Mouse (Mus musculus): ENCODE results near the gene Efcab6.

The Efcab6 gene

DNA sequence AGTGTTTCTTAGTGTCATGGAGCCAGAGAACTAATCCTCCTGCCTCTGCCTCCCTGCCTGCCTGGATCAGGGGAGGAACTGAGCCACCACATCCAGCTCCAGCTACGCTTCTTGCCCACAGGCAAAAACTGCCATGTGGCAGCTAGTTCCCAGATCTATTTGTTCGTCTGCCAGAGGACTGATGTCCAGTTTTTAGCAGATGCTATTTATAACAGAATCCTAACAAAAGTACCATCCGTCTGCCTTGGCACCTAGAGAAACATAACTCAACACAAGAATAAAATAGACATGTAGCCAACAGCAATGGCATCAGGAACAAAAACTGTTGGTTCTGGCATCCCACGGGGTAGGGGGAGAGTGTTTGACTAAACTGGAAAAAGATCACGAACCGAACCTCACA, 6.3 kb downstream of the Efcab6 start:
- DNase-seq (ENCODE audit: low read depth, low spot score) = no peak

DNA sequence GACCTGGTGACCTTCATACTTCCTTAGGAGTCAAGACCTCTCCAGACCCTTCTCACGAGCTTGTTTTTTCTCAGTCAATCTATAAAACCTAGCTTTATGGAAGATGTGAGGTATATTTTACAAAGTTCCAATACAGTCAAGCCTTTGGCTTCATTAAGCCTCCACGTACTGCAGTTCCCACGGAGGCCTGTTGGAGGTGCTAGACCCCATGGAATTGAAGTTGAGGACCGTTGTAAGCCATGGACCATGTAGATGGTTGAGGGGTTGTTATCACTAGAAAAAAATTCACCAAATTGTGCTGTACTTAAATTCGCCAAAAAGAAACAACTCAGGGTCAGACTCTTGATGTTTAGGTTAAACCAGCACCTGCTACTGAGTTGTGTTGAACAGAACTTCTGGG, 9.1 kb downstream of the Efcab6 start:
- DNase-seq (ENCODE audit: low read depth, low spot score) = no peak

GRCm38 (mm10) chr15:84053859-84054258, 11.3 kb downstream of the Efcab6 start:
- peak; percentile 66 for DNase-seq (ENCODE audit: low read depth, low spot score)

DNA sequence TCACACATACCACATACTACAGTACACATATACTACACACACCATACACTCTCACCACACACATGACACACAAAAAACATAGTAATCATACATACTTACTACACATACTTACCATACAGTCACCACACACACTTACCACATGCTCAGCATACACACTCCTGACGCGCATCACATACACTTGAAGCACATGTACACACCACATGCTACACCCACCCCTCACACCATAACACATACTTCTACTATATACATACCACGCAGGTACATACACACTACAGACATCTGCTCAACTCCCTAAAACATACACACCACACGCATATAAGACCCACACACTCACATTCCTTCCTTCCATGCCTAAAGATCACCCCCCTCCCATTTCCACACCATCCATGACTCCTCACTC, 11.9 kb downstream of the Efcab6 start:
- no peak for DNase-seq (ENCODE audit: low read depth, low spot score)

- no peak for DNase-seq (ENCODE audit: low read depth, low spot score)
These were observed 12.8 kb downstream of the Efcab6 start for GRCm38 (mm10) chr15:84052390-84052789.

- DNase-seq (ENCODE audit: low read depth, low spot score) = no peak
These were observed 15.6 kb downstream of the Efcab6 start for GRCm38 (mm10) chr15:84049570-84049969.

- DNase-seq (ENCODE audit: low read depth, low spot score) = no peak
These were observed 19.6 kb downstream of the Efcab6 start for GRCm38 (mm10) chr15:84045562-84045961.

DNA sequence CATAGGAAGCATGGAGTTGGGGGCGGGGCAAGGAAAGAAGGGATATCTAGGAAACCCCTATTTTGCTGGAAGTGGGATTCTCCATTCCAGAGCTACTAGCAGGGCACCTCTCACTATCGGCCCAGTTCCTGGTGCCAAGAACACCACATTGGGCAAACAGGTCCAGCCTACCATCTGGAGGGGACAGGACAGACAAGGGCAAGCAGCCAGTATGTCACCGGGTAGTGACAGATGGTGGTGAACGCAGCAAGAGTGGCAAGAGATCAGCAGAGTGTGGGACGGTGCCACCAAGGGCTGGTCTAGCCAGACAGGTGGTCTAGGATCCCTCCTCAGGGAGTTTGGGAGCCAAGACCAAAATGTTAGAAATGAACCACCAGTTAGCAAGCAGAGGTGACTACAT, 28.1 kb downstream of the Efcab6 start:
- DNase-seq (ENCODE audit: low read depth, low spot score) = no peak

GRCm38 (mm10) chr15:84025651-84026050, 39.5 kb downstream of the Efcab6 start:
- no peak for DNase-seq (ENCODE audit: low read depth, low spot score)

GRCm38 (mm10) chr15:84024851-84025250, 40.3 kb downstream of the Efcab6 start:
- DNase-seq (ENCODE audit: low read depth, low spot score) = no peak

GRCm38 (mm10) chr15:84009366-84010083, 55.7 kb downstream of the Efcab6 start:
- DNase-seq (ENCODE audit: low read depth, low spot score) = no peak

DNA sequence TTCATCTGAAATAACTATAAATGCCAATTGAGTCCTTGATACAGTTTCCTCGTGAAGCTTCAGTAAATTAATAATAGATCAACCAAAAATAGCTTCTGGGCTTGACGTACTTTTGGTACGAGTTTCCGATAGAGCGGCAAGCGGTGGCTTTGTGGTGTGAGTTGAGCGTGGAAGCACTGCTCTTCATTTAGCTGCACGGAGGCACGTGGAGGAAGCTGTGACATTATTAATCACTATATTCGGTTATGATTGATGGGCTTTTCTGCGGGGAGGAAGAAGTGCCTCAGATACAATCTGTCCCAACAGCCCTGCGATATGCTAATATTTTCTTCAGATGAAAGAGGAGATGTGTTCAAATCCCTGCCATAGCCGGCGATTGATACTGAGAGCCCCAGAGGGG, 60.9 kb downstream of the Efcab6 start:
- no peak for DNase-seq (ENCODE audit: low read depth, low spot score)

- DNase-seq (ENCODE audit: low read depth, low spot score) = no peak
These were observed 66.1 kb downstream of the Efcab6 start for GRCm38 (mm10) chr15:83999071-83999470.

GRCm38 (mm10) chr15:83998586-83998985, 66.6 kb downstream of the Efcab6 start:
- no peak for DNase-seq (ENCODE audit: low read depth, low spot score)

DNA sequence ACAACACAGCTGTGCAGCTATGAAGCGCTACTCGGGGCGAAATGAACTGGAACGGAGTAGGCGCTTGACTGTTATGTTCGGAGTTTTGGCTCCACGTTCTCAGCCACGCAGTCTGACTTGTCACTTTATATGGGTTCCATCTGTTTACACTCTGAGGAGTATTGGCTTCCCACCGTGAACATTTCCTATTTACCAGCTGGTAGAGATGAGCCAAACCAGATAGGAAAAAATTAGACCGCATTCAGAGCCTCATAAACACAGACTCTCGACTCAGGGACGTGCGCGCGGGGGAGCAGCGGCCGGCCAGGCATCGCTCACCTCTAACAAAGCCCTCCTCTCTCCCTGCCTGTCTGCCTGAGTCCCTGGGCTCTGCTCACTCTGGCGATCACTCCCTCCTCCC, 67.1 kb downstream of the Efcab6 start:
- no peak for DNase-seq (ENCODE audit: low read depth, low spot score)

- no peak for DNase-seq (ENCODE audit: low read depth, low spot score)
These were observed 67.6 kb downstream of the Efcab6 start for GRCm38 (mm10) chr15:83997550-83997949.

DNA sequence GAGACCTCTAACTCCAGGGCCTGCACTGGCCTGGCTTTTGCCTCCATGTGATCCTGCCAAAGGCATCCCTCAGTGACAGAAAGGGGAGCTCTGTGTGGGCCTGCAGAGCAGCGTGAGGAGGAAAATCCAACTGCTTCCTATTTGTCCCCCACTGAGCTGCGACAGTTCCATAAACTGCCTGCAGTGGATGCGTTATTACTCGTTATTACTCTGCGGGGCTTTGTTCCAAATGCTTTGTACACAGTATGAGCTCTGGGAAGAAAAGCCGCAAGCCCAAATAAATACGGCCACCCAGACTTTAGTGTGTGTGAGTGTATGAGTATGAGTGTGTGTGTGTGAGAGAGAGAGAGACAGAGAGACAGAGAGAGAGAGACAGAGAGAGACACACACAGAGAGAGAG, 68.3 kb downstream of the Efcab6 start:
- no peak for DNase-seq (ENCODE audit: low read depth, low spot score)

- DNase-seq (ENCODE audit: low read depth, low spot score) = no peak
These were observed 73.0 kb downstream of the Efcab6 start for GRCm38 (mm10) chr15:83992191-83992590.

DNA sequence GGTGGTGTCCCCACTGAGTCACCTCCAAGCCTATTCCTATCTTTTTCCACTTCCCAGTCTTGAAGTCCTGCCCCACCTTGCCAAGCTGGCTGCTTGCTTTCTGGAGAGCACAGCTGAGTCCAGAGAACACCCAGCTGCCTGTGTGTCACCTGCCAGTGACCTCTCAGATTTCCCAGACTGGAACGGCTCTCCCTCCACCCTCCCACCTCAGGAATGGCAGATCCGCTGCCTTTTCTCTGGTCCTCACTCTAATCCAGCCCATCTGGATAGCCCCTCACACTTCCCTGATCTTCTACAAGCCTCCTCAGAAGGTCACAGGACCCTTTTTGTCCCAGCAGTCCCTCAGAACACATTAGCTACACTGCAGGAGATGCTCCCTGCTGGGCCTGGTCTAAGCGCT, 73.7 kb downstream of the Efcab6 start:
- DNase-seq (ENCODE audit: low read depth, low spot score) = no peak

GRCm38 (mm10) chr15:83989241-83989640, 75.9 kb downstream of the Efcab6 start:
- no peak for DNase-seq (ENCODE audit: low read depth, low spot score)

- no peak for DNase-seq (ENCODE audit: low read depth, low spot score)
These were observed 77.1 kb downstream of the Efcab6 start for GRCm38 (mm10) chr15:83988087-83988486.

DNA sequence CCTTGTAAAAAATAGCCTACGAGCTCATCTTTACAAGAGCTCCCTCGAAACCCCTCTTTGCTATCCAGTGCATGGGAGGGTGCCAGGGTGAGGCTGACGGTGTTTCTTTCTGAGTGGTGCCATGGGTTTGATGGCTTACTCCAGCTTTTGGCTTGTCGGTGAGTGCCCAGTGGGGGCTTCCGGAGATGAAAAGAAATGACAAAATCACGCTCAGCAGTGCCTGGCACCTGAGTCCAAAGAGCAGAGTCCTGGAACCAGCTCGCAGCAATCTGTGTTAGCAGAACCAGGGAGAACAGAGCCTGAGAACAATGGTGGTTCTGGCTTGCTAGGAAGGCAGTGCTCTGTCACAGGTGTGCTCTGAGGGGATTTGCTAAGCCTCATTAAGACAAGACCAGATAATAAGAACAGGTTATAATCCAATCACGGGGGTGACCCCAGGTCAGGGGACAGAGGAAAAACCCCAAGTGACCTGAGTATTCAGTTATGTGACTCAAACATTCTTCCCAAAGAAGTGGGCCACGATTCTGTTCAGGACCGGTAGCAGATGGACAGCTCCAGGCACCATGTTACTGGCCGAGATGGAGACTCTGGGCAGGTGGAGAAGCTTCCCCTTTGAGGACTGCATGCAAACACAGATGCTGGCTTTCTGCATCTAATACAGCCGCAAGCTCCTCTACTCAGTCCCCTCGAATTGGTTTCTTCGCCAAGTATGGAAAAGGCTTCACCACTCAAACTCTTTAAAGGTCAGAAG, 82.8 kb downstream of the Efcab6 start:
- peak; percentile 16 for DNase-seq (ENCODE audit: low read depth, low spot score)

- DNase-seq (ENCODE audit: low read depth, low spot score) = no peak
These were observed 86.3 kb downstream of the Efcab6 start for GRCm38 (mm10) chr15:83978865-83979264.
